Mouse (Mus musculus) T-cell, adult 2 months (primary cell): ENCODE measurements around the gene Notch2.

ENCODE experiments used
- DNase-seq: peaks from one replicate; pipeline ENCODE4 v3.0.0; 2022; ENCODE audit warnings: low spot score

Notch2 gene

GRCm38 (mm10) chr3:98013401-98014281 is at the start of gene Notch2:
TSS of gene Notch2 (plus strand) at chr3:98013527.
- peak; percentile 95 for DNase-seq

GRCm38 (mm10) chr3:97964878-97965353 is 48.4 kb upstream of the Notch2 start:
- no peak for DNase-seq

- no peak for DNase-seq
These were observed 45.7 kb upstream of the Notch2 start for GRCm38 (mm10) chr3:97967627-97968026.

GRCm38 (mm10) chr3:97968191-97968590 is 45.1 kb upstream of the Notch2 start:
- DNase-seq: no peak

GRCm38 (mm10) chr3:97969019-97969418 is 44.3 kb upstream of the Notch2 start:
- DNase-seq: no peak

GRCm38 (mm10) chr3:97971117-97971516 is 42.2 kb upstream of the Notch2 start:
- peak; percentile 29 for DNase-seq

GRCm38 (mm10) chr3:97972200-97972599 is 41.1 kb upstream of the Notch2 start:
- no peak for DNase-seq

GRCm38 (mm10) chr3:97972707-97973106 is 40.6 kb upstream of the Notch2 start:
- no peak for DNase-seq

GRCm38 (mm10) chr3:97973306-97973705 is 40.0 kb upstream of the Notch2 start:
- no peak for DNase-seq

GRCm38 (mm10) chr3:97974197-97974770 is 39.0 kb upstream of the Notch2 start:
- no peak for DNase-seq

GRCm38 (mm10) chr3:97976706-97977105 is 36.6 kb upstream of the Notch2 start:
- DNase-seq: no peak

GRCm38 (mm10) chr3:97978710-97979109 is 34.6 kb upstream of the Notch2 start:
- no peak for DNase-seq

- DNase-seq: no peak
These were observed 32.5 kb upstream of the Notch2 start for GRCm38 (mm10) chr3:97980683-97981327.

GRCm38 (mm10) chr3:97981376-97981906 is 31.9 kb upstream of the Notch2 start:
- no peak for DNase-seq

- DNase-seq: no peak
These were observed 28.3 kb upstream of the Notch2 start for GRCm38 (mm10) chr3:97984870-97985506.

- DNase-seq: no peak
These were observed 27.6 kb upstream of the Notch2 start for GRCm38 (mm10) chr3:97985691-97986090.

GRCm38 (mm10) chr3:97987153-97987552 is 26.2 kb upstream of the Notch2 start:
- DNase-seq: no peak

GRCm38 (mm10) chr3:97988756-97989155 is 24.6 kb upstream of the Notch2 start:
- DNase-seq: no peak

- DNase-seq: no peak
These were observed 22.8 kb upstream of the Notch2 start for GRCm38 (mm10) chr3:97990576-97990975.

- DNase-seq: no peak
These were observed 21.0 kb upstream of the Notch2 start for GRCm38 (mm10) chr3:97992289-97992688.

- no peak for DNase-seq
These were observed 20.1 kb upstream of the Notch2 start for GRCm38 (mm10) chr3:97993196-97993595.

- DNase-seq: no peak
These were observed 19.3 kb upstream of the Notch2 start for GRCm38 (mm10) chr3:97993920-97994545.
